Mouse (Mus musculus) forebrain, embryonic 14.5 days (tissue): ENCODE data around the gene Nhp2. TPM values are rescaled to one million over a fixed set of nuclear protein-coding genes. Genes with fewer than 3 reads are reported as not detected.
"Not testable (repeated sequence)": the region's sequence is repeated elsewhere in the genome, so short reads cannot be mapped to it uniquely, and the experiment has no call there.

Experiments
- ATAC-seq: fragments of 200-750 bp; cut with Nextera tagmentation; 2 replicates; pipeline ENCODE4 v1.8.0; 2017; ENCODE audit warnings: mild to moderate bottlenecking, moderate library complexity
- DNase-seq: peaks from one replicate; pipeline ENCODE4 v3.0.0-alpha.2; 2015; ENCODE audit warnings: low spot score
- H3K27ac ChIP-seq: fragments of 300-500 bp; sonication (generic); 2 replicates; pipeline ENCODE4 v1.5.1; 2014; ENCODE audit warnings: low read depth, mild to moderate bottlenecking, control low read depth, low read length, moderate library complexity
- H3K27me3 ChIP-seq: fragments of 300-500 bp; sonication (generic); replicated peaks from 2 replicates; pipeline ENCODE4 v1.6.1; 2014; ENCODE audit warnings: low read length, control low read depth, mixed read lengths; ENCODE audit not compliant: control insufficient read depth, insufficient read depth
- H3K36me3 ChIP-seq: fragments of 300-500 bp; sonication (generic); 2 replicates; pipeline ENCODE4 v1.6.1; 2014; ENCODE audit warnings: low read length, control low read depth; ENCODE audit not compliant: control insufficient read depth, insufficient read depth
- H3K4me1 ChIP-seq: fragments of 300-500 bp; sonication (generic); 2 replicates; pipeline ENCODE4 v1.6.1; 2014; ENCODE audit warnings: antibody characterized with exemption, low read length, control low read depth; ENCODE audit not compliant: control insufficient read depth, insufficient read depth
- H3K4me2 ChIP-seq: fragments of 300-500 bp; sonication (generic); 2 replicates; pipeline ENCODE4 v1.6.1; 2014; ENCODE audit warnings: mild to moderate bottlenecking, control low read depth, low read length
- H3K4me3 ChIP-seq: fragments of 300-500 bp; sonication (generic); 2 replicates; pipeline ENCODE4 v1.5.1; 2014; ENCODE audit warnings: low read depth, low read length, control low read depth
- H3K9ac ChIP-seq: fragments of 300-500 bp; sonication (generic); 2 replicates; pipeline ENCODE4 v1.6.1; 2014; ENCODE audit warnings: mild to moderate bottlenecking, low read length, control low read depth, moderate library complexity
- H3K9me3 ChIP-seq: fragments of 300-500 bp; sonication (generic); replicated peaks from 2 replicates; pipeline ENCODE4 v1.6.1; 2016; ENCODE audit warnings: low read length, control low read depth, mixed read lengths; ENCODE audit not compliant: control insufficient read depth
- WGBS: fragments of 180-500 bp; shearing (Covaris S2); extraction: QIAGEN DNeasy Blood & Tissue Kit; methylation state at CpG from one replicate; pipeline ENCODE4 v1.1.7; 2014; 5-methylcytosine and 5-hydroxymethylcytosine counted together
- polyA plus RNA-seq: library from polyadenylated mRNA; unstranded; fragments of >200 nt; fragmentation: Nextera tagmentation; extraction: Ambion mirVana; gene quantifications from 2 replicates; pipeline ENCODE4 v1.2.1, GENCODE M21; 2014

The Nhp2 gene
- polyA plus RNA-seq, 1 experiment from 2014 or later = 150 TPM

DNA sequence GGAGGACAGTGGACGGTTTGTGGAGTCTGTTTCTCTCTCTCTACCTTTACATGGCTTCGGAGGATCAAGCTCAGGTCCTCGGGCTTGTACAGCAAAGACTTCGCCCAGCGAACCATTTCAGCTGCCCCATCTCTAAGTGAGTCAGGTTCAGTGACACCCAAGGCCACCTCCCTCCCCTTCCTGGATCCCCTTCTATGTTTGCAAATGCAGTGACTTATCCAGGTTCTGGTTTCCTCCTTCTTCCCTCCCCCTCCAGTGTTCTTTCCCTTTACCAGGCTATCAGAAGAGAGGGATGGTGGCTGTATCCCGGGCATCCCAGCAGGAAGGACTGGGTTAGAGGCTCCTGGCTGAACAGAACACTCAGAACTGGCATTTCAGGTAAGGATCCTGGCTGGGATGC lies 34.2 kb downstream of the Nhp2 start:
- no peak overlapping the region for H3K4me3 ChIP-seq

DNA sequence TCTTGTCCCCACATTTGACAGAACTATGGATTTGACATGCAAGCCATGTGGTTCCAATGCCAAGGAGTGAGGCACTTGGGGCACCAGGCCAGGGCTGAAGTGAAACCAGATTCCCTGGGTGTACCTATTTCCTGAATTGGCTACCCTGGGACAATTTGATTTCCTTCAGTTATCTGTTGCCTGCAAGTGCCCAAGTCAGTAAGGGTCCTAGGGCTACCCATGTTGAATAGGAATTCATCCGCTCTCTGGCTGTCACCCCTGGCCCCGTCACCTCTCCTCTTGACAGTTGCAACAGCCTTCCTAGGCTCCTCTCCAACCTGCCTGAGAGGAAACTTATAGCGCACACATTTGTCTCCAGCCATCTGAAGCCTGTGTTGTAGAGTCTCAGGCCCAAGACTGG lies 35.4 kb downstream of the Nhp2 start:
- peaks cover 3% of the 10 kb centered on the region; the same call in 1 of the 2 replicates for H3K4me1 ChIP-seq

More for the DNA sequence above, 34.2 kb downstream of the Nhp2 start:
- ATAC-seq = no peak
- DNase-seq = no peak
- peaks cover 3% of the 10 kb centered on the region; the same call in 1 of the 2 replicates for H3K4me1 ChIP-seq
- H3K9ac ChIP-seq = no peak overlapping the region
- WGBS = 87% methylated on average over 6 of the region's 6 CpGs
- no peak overlapping the region for H3K4me2 ChIP-seq
- no peak overlapping the region for H3K27ac ChIP-seq
- no peaks in the 10 kb centered on the region for H3K9me3 ChIP-seq
- H3K27me3 ChIP-seq = peaks cover 13% of the 10 kb centered on the region
- H3K36me3 ChIP-seq = no peaks in the 10 kb centered on the region

DNA sequence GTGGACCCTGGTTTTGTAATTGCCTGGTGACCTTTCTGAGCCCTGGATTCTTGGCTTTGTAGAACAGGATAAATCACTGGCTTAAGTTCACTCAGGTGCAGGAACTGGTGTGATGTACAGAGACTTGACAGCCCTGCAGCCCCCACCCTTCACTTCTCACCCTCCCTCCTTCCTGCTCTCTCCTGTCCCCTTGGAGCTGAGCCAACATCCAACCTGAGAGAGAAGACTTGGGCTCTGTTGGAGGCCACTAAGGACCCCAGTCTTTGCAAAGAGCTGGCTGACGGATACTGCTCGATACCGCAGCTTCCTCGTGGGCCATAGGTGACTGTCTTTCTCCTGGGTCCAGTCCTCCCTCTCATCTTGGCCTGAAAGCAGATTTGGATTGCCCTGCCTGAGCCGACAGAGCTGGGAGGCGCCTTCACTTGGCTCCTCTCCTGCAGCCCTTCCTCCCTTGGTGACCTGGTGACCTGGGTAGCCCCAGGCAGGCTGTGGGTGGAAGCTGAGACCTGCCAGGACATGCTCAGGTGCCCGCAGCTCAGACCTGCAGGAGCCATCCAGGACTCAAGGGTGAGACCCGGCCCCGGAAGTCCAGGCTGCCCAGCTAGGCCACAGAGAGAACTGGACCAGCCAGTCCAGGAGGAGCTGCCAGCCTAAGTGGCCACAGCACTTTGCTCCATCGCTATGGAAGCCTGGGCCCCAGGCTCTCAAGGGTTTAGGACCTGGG lies 37.4 kb downstream of the Nhp2 start:
- no peak for ATAC-seq
- WGBS = 84% methylated on average over 10 of the region's 10 CpGs
- no peaks in the 10 kb centered on the region for H3K27me3 ChIP-seq
- no peak overlapping the region for H3K4me3 ChIP-seq
- H3K27ac ChIP-seq = no peak overlapping the region
- no peak for DNase-seq
- H3K9ac ChIP-seq = no peak overlapping the region
- no peaks in the 10 kb centered on the region for H3K9me3 ChIP-seq
- no peak overlapping the region for H3K4me2 ChIP-seq
- no peaks in the 10 kb centered on the region for H3K4me1 ChIP-seq
- no peaks in the 10 kb centered on the region for H3K36me3 ChIP-seq

More for the DNA sequence above, 35.4 kb downstream of the Nhp2 start:
- 87% methylated on average over 3 of the region's 3 CpGs for WGBS
- Histone ChIP-seq H3K9ac (no peak overlapping the region), H3K27me3 (peaks cover 10% of the 10 kb centered on the region), H3K4me2 (no peak overlapping the region), H3K4me3 (no peak overlapping the region), H3K9me3 (no peaks in the 10 kb centered on the region), H3K27ac (no peak overlapping the region), H3K36me3 (no peaks in the 10 kb centered on the region)
- ATAC-seq (no peak), DNase-seq (no peak)

DNA sequence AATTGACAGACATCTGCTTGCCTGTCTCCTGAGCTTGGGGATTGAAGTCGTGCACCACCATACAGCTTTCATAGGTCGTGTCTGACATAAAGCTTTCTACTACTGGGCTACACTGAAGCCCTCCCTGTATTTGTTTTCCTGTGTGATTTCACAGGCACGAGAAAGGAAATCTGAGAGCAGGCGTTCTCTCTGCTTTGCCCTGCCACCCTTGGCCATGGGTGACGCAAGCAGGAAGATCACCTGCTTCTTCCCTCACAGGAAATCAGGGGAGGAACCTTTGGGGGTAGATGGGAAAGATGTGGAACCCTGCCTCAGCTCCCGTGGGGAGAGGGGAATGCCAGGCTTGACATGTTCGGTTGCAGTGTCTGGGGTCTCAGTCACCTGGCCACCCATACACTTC lies 38.8 kb downstream of the Nhp2 start:
- no peaks in the 10 kb centered on the region for H3K4me1 ChIP-seq
- H3K36me3 ChIP-seq = no peaks in the 10 kb centered on the region
- H3K27me3 ChIP-seq = no peaks in the 10 kb centered on the region
- no peaks in the 10 kb centered on the region for H3K9me3 ChIP-seq
- H3K27ac ChIP-seq = no peak overlapping the region
- WGBS = 78% methylated on average over 7 of the region's 7 CpGs
- no peak overlapping the region for H3K4me2 ChIP-seq
- ATAC-seq (no peak), DNase-seq (no peak)
- H3K9ac ChIP-seq = no peak overlapping the region
- no peak overlapping the region for H3K4me3 ChIP-seq

DNA sequence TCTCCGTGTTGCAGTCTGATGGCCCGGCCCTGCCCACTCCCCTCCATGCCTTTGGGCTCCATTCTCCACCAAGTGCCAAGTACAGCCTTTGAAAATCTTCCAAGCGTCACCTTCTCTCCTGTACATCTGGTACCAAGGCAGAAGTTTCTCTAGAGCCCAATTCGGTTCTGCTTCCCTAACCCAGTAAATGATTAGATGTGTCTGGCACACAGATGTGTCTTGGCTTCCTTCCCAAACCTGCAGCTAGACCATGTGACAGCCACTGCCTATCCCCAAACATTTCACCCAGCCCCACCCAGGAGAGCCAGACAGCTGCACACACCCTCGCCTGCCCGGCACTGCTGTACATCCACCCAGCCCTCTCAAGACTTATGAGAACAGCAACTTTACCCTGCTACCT lies 39.2 kb downstream of the Nhp2 start:
- Histone ChIP-seq H3K9ac (no peak overlapping the region), H3K4me2 (no peak overlapping the region), H3K4me1 (no peaks in the 10 kb centered on the region), H3K9me3 (no peaks in the 10 kb centered on the region), H3K27ac (no peak overlapping the region), H3K36me3 (no peaks in the 10 kb centered on the region), H3K27me3 (no peaks in the 10 kb centered on the region), H3K4me3 (no peak overlapping the region)
- DNase-seq (no peak), ATAC-seq (no peak)
- WGBS = 67% methylated on average over 6 of the region's 6 CpGs

DNA sequence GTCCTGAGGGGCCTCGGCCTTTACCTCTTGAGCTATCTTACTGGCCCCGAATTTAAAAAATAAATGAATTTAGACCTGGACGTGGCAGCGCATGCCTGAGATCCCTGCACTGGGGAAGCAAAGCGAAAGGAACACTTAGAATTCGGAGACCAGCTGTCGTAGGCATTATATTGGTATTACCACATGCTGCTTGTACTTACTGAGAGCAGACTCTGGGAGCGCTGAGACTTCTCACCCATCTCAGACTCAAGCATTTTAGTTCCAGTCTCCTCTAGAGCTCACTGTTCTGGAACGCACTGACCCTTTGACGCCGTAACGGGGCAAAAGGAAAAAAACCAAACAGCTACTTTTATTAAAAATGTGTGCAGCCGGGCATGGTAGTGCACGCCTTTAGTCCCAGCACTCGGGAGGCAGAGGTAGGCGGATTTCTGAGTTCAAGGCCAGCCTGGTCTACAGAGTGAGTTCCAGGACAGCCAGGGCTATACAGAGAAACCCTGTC lies 42.4 kb downstream of the Nhp2 start:
- no peak for ATAC-seq
- no peaks in the 10 kb centered on the region for H3K36me3 ChIP-seq

DNA sequence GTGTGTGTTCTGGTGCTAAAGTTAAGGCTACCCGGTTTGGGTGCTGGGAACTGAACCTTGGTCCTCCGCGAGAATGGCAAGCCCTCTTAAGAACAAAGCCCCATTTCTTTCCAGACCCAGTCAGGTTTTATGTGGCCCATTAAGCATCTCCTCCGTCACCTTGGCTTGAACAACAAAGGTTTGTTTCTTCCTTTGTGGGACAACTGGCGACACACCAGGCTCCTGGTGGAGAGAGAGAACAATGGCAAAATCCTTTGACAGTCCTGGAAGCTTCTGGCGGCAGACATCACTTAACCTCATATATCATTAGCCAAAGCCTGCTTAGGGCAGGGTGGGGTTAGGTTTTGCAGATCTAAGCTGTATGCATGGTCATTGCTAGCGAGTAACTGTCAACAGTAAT lies 43.1 kb downstream of the Nhp2 start:
- Histone ChIP-seq H3K9me3 (no peaks in the 10 kb centered on the region), H3K4me2 (no peak overlapping the region), H3K9ac (no peak overlapping the region), H3K4me3 (no peak overlapping the region), H3K4me1 (no peaks in the 10 kb centered on the region), H3K27me3 (no peaks in the 10 kb centered on the region), H3K36me3 (no peaks in the 10 kb centered on the region), H3K27ac (no peak overlapping the region)
- WGBS = 64% methylated on average over 7 of the region's 7 CpGs
- no peak for ATAC-seq
- no peak for DNase-seq

More for the DNA sequence above, 42.4 kb downstream of the Nhp2 start:
- no peaks in the 10 kb centered on the region for H3K4me1 ChIP-seq
- DNase-seq = no peak
- H3K9me3 ChIP-seq = no peaks in the 10 kb centered on the region
- no peak overlapping the region for H3K9ac ChIP-seq
- no peaks in the 10 kb centered on the region for H3K27me3 ChIP-seq
- 85% methylated on average over 16 of the region's 16 CpGs for WGBS
- no peak overlapping the region for H3K4me2 ChIP-seq
- H3K27ac ChIP-seq = no peak overlapping the region
- H3K4me3 ChIP-seq = no peak overlapping the region

DNA sequence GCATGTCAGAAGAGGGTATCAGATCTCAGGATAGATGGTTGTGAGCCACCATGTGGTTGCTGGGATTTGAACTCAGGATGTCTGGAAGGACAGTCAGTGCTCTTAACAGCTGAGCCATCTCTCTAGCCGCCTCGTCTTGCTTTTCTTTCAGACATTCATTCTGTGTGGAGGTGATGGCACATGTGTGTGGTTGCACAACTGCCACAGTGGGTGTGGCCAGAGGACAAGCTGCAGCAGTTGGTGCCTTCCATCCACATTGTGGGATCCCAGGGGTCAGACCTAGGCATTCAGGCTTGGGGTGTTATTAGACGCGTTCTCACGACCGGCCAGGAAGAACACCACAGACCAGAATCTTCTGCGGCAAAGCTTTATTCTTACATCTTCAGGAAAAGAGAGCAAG lies 45.2 kb downstream of the Nhp2 start:
- H3K4me2 ChIP-seq, H3K36me3 ChIP-seq, H3K27me3 ChIP-seq, DNase-seq, H3K9ac ChIP-seq, H3K4me1 ChIP-seq, H3K27ac ChIP-seq, H3K4me3 ChIP-seq, ATAC-seq, H3K9me3 ChIP-seq: not testable (repeated sequence)
- WGBS = 94% methylated on average over 7 of the region's 7 CpGs

DNA sequence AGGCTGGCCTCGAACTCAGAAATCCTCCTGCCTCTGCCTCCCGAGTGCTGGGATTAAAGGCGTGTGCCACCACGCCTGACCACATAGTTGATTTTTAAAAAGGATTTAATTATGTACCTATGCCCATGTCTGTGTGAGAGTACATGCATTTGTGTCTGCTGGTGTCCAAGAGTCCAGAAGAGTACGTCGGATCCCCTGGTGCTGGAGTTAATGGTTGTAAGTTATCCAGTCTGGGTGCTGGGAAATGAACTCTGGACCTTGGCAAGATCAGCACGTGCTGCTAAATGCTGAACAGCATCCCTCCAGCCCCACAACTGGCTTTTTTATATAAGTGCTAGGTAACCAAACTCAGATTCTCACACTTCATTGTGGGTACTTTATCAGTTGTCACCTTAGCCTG lies 51.3 kb downstream of the Nhp2 start:
- no peaks in the 10 kb centered on the region for H3K36me3 ChIP-seq
- H3K4me1 ChIP-seq = no peaks in the 10 kb centered on the region
- no peak overlapping the region for H3K4me2 ChIP-seq
- H3K9me3 ChIP-seq = no peaks in the 10 kb centered on the region
- no peak overlapping the region for H3K9ac ChIP-seq
- H3K27ac ChIP-seq = no peak overlapping the region
- WGBS = 93% methylated on average over 7 of the region's 7 CpGs
- ATAC-seq (no peak), DNase-seq (no peak)
- H3K4me3 ChIP-seq = no peak overlapping the region
- no peaks in the 10 kb centered on the region for H3K27me3 ChIP-seq
